Mouse (Mus musculus) limb, embryonic 13.5 days (tissue): Measurements from ENCODE around the gene Cfap99. TPM values are rescaled to one million over a fixed set of nuclear protein-coding genes. Genes with fewer than 3 reads are reported as not detected.

Experiments used
- ATAC-seq: fragments of 200-750 bp; cut with Nextera tagmentation; 2 replicates; pipeline ENCODE4 v1.8.0; 2017; ENCODE audit warnings: low read depth, moderate number of reproducible peaks, moderate TSS enrichment; ENCODE audit not compliant: low FRiP score
- H3K27ac ChIP-seq: fragments of 300-500 bp; sonication (generic); 2 replicates; pipeline ENCODE4 v1.5.1; 2015; ENCODE audit warnings: inconsistent platforms, mild to moderate bottlenecking, moderate library complexity
- H3K27me3 ChIP-seq: fragments of 300-500 bp; sonication (generic); 2 replicates; pipeline ENCODE4 v1.6.1; 2015; ENCODE audit warnings: mild to moderate bottlenecking, inconsistent platforms
- H3K36me3 ChIP-seq: fragments of 300-500 bp; sonication (generic); 2 replicates; pipeline ENCODE4 v1.6.1; 2015; ENCODE audit warnings: inconsistent platforms, mild to moderate bottlenecking, moderate library complexity
- H3K4me1 ChIP-seq: fragments of 300-500 bp; sonication (generic); 2 replicates; pipeline ENCODE4 v1.6.1; 2015; ENCODE audit warnings: inconsistent platforms
- H3K4me2 ChIP-seq: fragments of 300-500 bp; sonication (generic); replicated peaks from 2 replicates; pipeline ENCODE4 v1.6.1; 2015; ENCODE audit warnings: inconsistent platforms, mild to moderate bottlenecking, moderate library complexity
- H3K4me3 ChIP-seq: fragments of 300-500 bp; sonication (generic); 2 replicates; pipeline ENCODE4 v1.5.1; 2015; ENCODE audit warnings: moderate library complexity, mild to moderate bottlenecking, inconsistent platforms
- H3K9ac ChIP-seq: fragments of 300-500 bp; sonication (generic); 2 replicates; pipeline ENCODE4 v1.6.1; 2015; ENCODE audit warnings: mild to moderate bottlenecking, inconsistent platforms
- H3K9me3 ChIP-seq: fragments of 300-500 bp; sonication (generic); 2 replicates; pipeline ENCODE4 v1.6.1; 2016; ENCODE audit warnings: inconsistent platforms
- WGBS: fragments of 180-500 bp; shearing (Covaris S2); methylation state at CpG from one replicate; pipeline ENCODE4 v1.1.7; 2015; 5-methylcytosine and 5-hydroxymethylcytosine counted together
- polyA plus RNA-seq: library from polyadenylated mRNA; unstranded; fragments of >200 nt; fragmentation: Nextera tagmentation; extraction: Ambion mirVana; gene quantifications from 2 replicates; pipeline ENCODE4 v1.2.1, GENCODE M21; 2015

Gene Cfap99
- polyA plus RNA-seq, 1 experiment from 2014 or later: not detected

- Histone ChIP-seq H3K4me1 (no peaks in the 10 kb centered on the region), H3K27me3 (no peaks in the 10 kb centered on the region), H3K9ac (no peak overlapping the region), H3K4me3 (no peak overlapping the region), H3K27ac (no peak overlapping the region), H3K4me2 (no peak overlapping the region), H3K36me3 (no peaks in the 10 kb centered on the region), H3K9me3 (no peaks in the 10 kb centered on the region)
- 73% methylated on average over 3 of the region's 3 CpGs for WGBS
- ATAC-seq: no peak
Observed at GRCm38 (mm10) chr5:34259172-34259816, 29.1 kb upstream of the Cfap99 start.

- H3K4me2 ChIP-seq: no peak overlapping the region
- no peak overlapping the region for H3K9ac ChIP-seq
- ATAC-seq: no peak
- no peak overlapping the region for H3K4me3 ChIP-seq
- H3K36me3 ChIP-seq: no peaks in the 10 kb centered on the region
- WGBS: 75% methylated on average over 4 of the region's 4 CpGs
- no peaks in the 10 kb centered on the region for H3K27me3 ChIP-seq
- H3K4me1 ChIP-seq: no peaks in the 10 kb centered on the region
- no peak overlapping the region for H3K27ac ChIP-seq
- no peaks in the 10 kb centered on the region for H3K9me3 ChIP-seq
Observed at GRCm38 (mm10) chr5:34266065-34266464, 22.3 kb upstream of the Cfap99 start.

- no peak overlapping the region for H3K4me3 ChIP-seq
- no peak overlapping the region; the same call in 1 of the 2 replicates for H3K27ac ChIP-seq
- H3K36me3 ChIP-seq: no peaks in the 10 kb centered on the region
- no peak for ATAC-seq
- H3K4me2 ChIP-seq: no peak overlapping the region
- peaks cover 4% of the 10 kb centered on the region; the same call in 1 of the 2 replicates for H3K4me1 ChIP-seq
- no peaks in the 10 kb centered on the region for H3K9me3 ChIP-seq
- H3K27me3 ChIP-seq: no peaks in the 10 kb centered on the region
- 80% methylated on average over 16 of the region's 16 CpGs for WGBS
- no peak overlapping the region for H3K9ac ChIP-seq
Observed at GRCm38 (mm10) chr5:34269197-34269920, 19.0 kb upstream of the Cfap99 start.

GRCm38 (mm10) chr5:34269921-34270465 is 18.4 kb upstream of the Cfap99 start:
- peaks cover 4% of the 10 kb centered on the region; the same call in 1 of the 2 replicates for H3K4me1 ChIP-seq
- H3K27ac ChIP-seq: no peak overlapping the region
- 64% methylated on average over 12 of the region's 12 CpGs for WGBS
- H3K27me3 ChIP-seq: no peaks in the 10 kb centered on the region
- H3K9ac ChIP-seq: no peak overlapping the region
- H3K4me3 ChIP-seq: no peak overlapping the region
- no peak for ATAC-seq
- H3K9me3 ChIP-seq: no peaks in the 10 kb centered on the region
- H3K4me2 ChIP-seq: no peak overlapping the region
- H3K36me3 ChIP-seq: no peaks in the 10 kb centered on the region

GRCm38 (mm10) chr5:34271743-34272142 is 16.7 kb upstream of the Cfap99 start:
- H3K4me1 ChIP-seq: peaks cover 4% of the 10 kb centered on the region; the same call in 1 of the 2 replicates
- no peak for ATAC-seq
- no peak overlapping the region for H3K9ac ChIP-seq
- 27% methylated on average over 4 of the region's 4 CpGs for WGBS
- H3K4me3 ChIP-seq: no peak overlapping the region
- H3K27ac ChIP-seq: no peak overlapping the region
- H3K36me3 ChIP-seq: no peaks in the 10 kb centered on the region
- no peaks in the 10 kb centered on the region for H3K9me3 ChIP-seq
- H3K27me3 ChIP-seq: no peaks in the 10 kb centered on the region
- no peak overlapping the region for H3K4me2 ChIP-seq

DNA sequence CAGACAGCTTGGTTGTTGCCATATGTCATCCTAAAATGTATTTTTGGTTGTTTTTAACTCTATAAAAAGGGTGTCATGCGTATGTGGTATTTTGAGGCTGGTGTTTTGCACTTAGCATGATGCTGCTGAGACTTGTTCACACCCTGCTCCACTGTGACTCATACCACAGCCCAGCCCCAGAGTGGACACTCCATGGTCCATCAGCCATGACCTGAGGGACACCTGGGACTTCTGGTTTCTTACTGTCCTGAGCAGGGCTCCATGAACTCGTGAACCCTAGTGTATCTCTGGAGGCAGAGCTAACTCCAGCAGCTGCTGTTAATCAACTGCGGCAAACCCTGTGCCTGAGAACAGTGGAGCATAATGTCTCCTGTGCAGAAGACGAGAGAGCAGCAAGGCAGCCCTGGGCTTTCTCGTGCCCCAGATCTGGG is 15.1 kb upstream of the Cfap99 start:
- H3K36me3 ChIP-seq: no peaks in the 10 kb centered on the region
- WGBS: 47% methylated on average over 5 of the region's 5 CpGs
- H3K27ac ChIP-seq: no peak overlapping the region
- no peak overlapping the region for H3K4me3 ChIP-seq
- no peak overlapping the region for H3K4me2 ChIP-seq
- H3K27me3 ChIP-seq: no peaks in the 10 kb centered on the region
- peaks cover 4% of the 10 kb centered on the region; the same call in 1 of the 2 replicates for H3K4me1 ChIP-seq
- no peak overlapping the region for H3K9ac ChIP-seq
- H3K9me3 ChIP-seq: no peaks in the 10 kb centered on the region
- no peak for ATAC-seq

DNA sequence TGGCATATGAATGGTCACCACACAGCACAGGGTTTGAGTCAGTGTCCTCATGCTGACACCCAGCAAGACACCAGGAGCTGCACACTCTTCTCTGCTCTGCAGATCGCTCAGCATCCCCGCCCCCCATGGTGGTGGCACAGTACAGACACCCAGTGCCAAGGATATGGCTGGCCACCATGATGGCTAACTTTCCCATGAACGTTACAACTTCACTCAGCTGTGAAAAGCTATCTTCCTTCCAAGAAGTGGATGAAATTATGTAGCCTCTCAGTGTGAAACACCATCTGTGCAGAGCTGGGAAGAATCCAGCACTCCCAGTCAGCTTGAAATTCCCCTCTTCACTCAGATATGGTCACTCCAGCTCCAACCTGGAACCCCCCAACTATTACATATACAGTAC is 14.1 kb upstream of the Cfap99 start:
- Histone ChIP-seq H3K4me3 (no peak overlapping the region), H3K9ac (no peak overlapping the region), H3K36me3 (no peaks in the 10 kb centered on the region), H3K9me3 (no peaks in the 10 kb centered on the region), H3K4me1 (peaks cover 4% of the 10 kb centered on the region; the same call in 1 of the 2 replicates), H3K27ac (no peak overlapping the region), H3K27me3 (no peaks in the 10 kb centered on the region), H3K4me2 (no peak overlapping the region)
- ATAC-seq: no peak
- 87% methylated on average over 3 of the region's 3 CpGs for WGBS

GRCm38 (mm10) chr5:34274676-34275293 is 13.6 kb upstream of the Cfap99 start:
- Histone ChIP-seq H3K36me3 (no peaks in the 10 kb centered on the region), H3K9ac (no peak overlapping the region), H3K4me2 (no peak overlapping the region), H3K4me1 (peaks cover 4% of the 10 kb centered on the region; the same call in 1 of the 2 replicates), H3K27ac (no peak overlapping the region), H3K4me3 (no peak overlapping the region), H3K27me3 (no peaks in the 10 kb centered on the region), H3K9me3 (no peaks in the 10 kb centered on the region)
- 87% methylated on average over 10 of the region's 10 CpGs for WGBS
- ATAC-seq: no peak

- Histone ChIP-seq H3K9ac (no peak overlapping the region), H3K9me3 (no peaks in the 10 kb centered on the region), H3K4me1 (peaks cover 4% of the 10 kb centered on the region; the same call in 1 of the 2 replicates), H3K36me3 (no peaks in the 10 kb centered on the region), H3K4me2 (no peak overlapping the region), H3K27me3 (peaks cover 5% of the 10 kb centered on the region; the same call in 1 of the 2 replicates), H3K4me3 (no peak overlapping the region), H3K27ac (no peak overlapping the region)
- ATAC-seq: no peak
- 67% methylated on average over 7 of the region's 7 CpGs for WGBS
Observed at GRCm38 (mm10) chr5:34276191-34276590, 12.2 kb upstream of the Cfap99 start.

- Histone ChIP-seq H3K27ac (no peak overlapping the region), H3K36me3 (no peaks in the 10 kb centered on the region), H3K9me3 (no peaks in the 10 kb centered on the region), H3K4me3 (no peak overlapping the region), H3K27me3 (peaks cover 8% of the 10 kb centered on the region; the same call in 1 of the 2 replicates), H3K4me2 (no peak overlapping the region), H3K4me1 (peaks cover 4% of the 10 kb centered on the region; the same call in 1 of the 2 replicates), H3K9ac (no peak overlapping the region)
- WGBS: 67% methylated on average over 6 of the region's 6 CpGs
- no peak for ATAC-seq
Observed at GRCm38 (mm10) chr5:34276746-34277145, 11.7 kb upstream of the Cfap99 start.

- Histone ChIP-seq H3K9ac (no peak overlapping the region), H3K27ac (no peak overlapping the region), H3K4me3 (no peak overlapping the region), H3K9me3 (no peaks in the 10 kb centered on the region), H3K4me2 (no peak overlapping the region), H3K4me1 (peaks cover 7% of the 10 kb centered on the region; the same call in 1 of the 2 replicates), H3K27me3 (peaks cover 11% of the 10 kb centered on the region; the same call in 1 of the 2 replicates), H3K36me3 (no peaks in the 10 kb centered on the region)
- 74% methylated on average over 4 of the region's 4 CpGs for WGBS
- ATAC-seq: no peak
Observed at GRCm38 (mm10) chr5:34278058-34278457, 10.3 kb upstream of the Cfap99 start.

GRCm38 (mm10) chr5:34279214-34279613 is 9.2 kb upstream of the Cfap99 start:
- Histone ChIP-seq H3K9me3 (no peaks in the 10 kb centered on the region), H3K27ac (no peak overlapping the region), H3K4me2 (no peak overlapping the region), H3K4me3 (no peak overlapping the region), H3K36me3 (no peaks in the 10 kb centered on the region), H3K4me1 (0 out of 2 replicates have a peak, but pooled peaks cover 5% of the 10 kb centered on the region), H3K27me3 (peaks cover 23% of the 10 kb centered on the region), H3K9ac (no peak overlapping the region)
- no peak for ATAC-seq
- WGBS: 89% methylated on average over 9 of the region's 9 CpGs
